Mouse (Mus musculus): ENCODE measurements at regions not wholly inside any gene's neighbourhood (a gene's known extent, or its start where the extent isn't known, plus 50 kb on each side); places are given as distances from the start of the nearest gene placed in this dataset.

GRCm38 (mm10) chr17:73012954-73013353, 94.8 kb upstream of the Lclat1 start:
- Histone ChIP-seq H3K27ac (ENCODE audit: control insufficient read depth, low read depth, low read length) (no peak overlapping the region), H3K9ac (ENCODE audit: control insufficient read depth, low read depth, low read length, poor library complexity, severe bottlenecking) (no peak overlapping the region), H3K9me3 (replicated peaks; ENCODE audit: insufficient read depth, low read length) (no peaks in the 10 kb centered on the region), H3K4me3 (ENCODE audit: control insufficient read depth in 1 of 2, insufficient read depth in 1 of 2, low read depth in 2 of 2, low read length in 2 of 2) (no peak overlapping the region), H3K36me3 (ENCODE audit: control insufficient read depth in 1 of 2, insufficient read depth in 2 of 2, low read length in 2 of 2) (no peaks in the 10 kb centered on the region), H3K27me3 (ENCODE audit: control insufficient read depth in 1 of 2, insufficient read depth in 2 of 2, low read length in 2 of 2) (no peaks in the 10 kb centered on the region), H3K4me1 (ENCODE audit: control insufficient read depth in 1 of 2, insufficient read depth in 2 of 2, low read length in 2 of 2) (no peaks in the 10 kb centered on the region), H3K79me2 (ENCODE audit: control insufficient read depth, insufficient read depth, low read length, poor library complexity) (no peaks in the 10 kb centered on the region)
- no peak for DNase-seq (ENCODE audit: low read depth, low spot score)
- no peak for TF ChIP-seq SIN3A (IDR thresholded peaks at IDR 0.05; ENCODE audit: low read length)
- TF ChIP-seq RCOR1 (IDR thresholded peaks at IDR 0.05; ENCODE audit: low read depth, low read length) = no peak
- no peak for TF ChIP-seq BHLHE40 (IDR thresholded peaks at IDR 0.05; ENCODE audit: borderline replicate concordance, low read depth, low read length)
- no peak for TF ChIP-seq CHD2 (IDR thresholded peaks at IDR 0.05; ENCODE audit: low read length)
- TF ChIP-seq ZKSCAN1 (IDR thresholded peaks at IDR 0.05; ENCODE audit: low read depth, low read length) = no peak
- no peak for TF ChIP-seq MAX (IDR thresholded peaks at IDR 0.05; ENCODE audit: low read length)
- no peak for TF ChIP-seq ETS1 (IDR thresholded peaks at IDR 0.05; ENCODE audit: low read depth, low read length)
- no peak for TF ChIP-seq TCF12 (IDR thresholded peaks at IDR 0.05; ENCODE audit: low read depth, low read length)
- TF ChIP-seq GATA1 (IDR thresholded peaks at IDR 0.05; ENCODE audit: low read depth, low read length) = no peak
- TF ChIP-seq ZNF384 (IDR thresholded peaks at IDR 0.05; ENCODE audit: low read depth, low read length) = no peak
- no peak for TF ChIP-seq JUND (IDR thresholded peaks at IDR 0.05; ENCODE audit: low read depth, low read length)
- TF ChIP-seq USF1 (IDR thresholded peaks at IDR 0.05; ENCODE audit: low read depth, low read length) = no peak
- TF ChIP-seq CTCF (IDR thresholded peaks at IDR 0.05 in 2 of 3, conservative IDR thresholded peaks at IDR 0.05 in 1 of 3; ENCODE audit: control insufficient read depth in 1 of 3, insufficient read depth in 1 of 3, low read depth in 2 of 3, low read length in 3 of 3, poor library complexity in 1 of 3, severe bottlenecking in 1 of 3) = no peak
- no peak for TF ChIP-seq POLR2A (IDR thresholded peaks at IDR 0.05; ENCODE audit: control insufficient read depth in 1 of 2, insufficient read depth in 1 of 2, low read depth in 1 of 2, low read length in 2 of 2, poor library complexity in 1 of 2)
- no peak for TF ChIP-seq CHD1 (IDR thresholded peaks at IDR 0.05; ENCODE audit: low read depth, low read length)

- Histone ChIP-seq H3K27me3 (ENCODE audit: control insufficient read depth in 1 of 2, insufficient read depth in 2 of 2, low read length in 2 of 2) (no peaks in the 10 kb centered on the region), H3K36me3 (ENCODE audit: control insufficient read depth in 1 of 2, insufficient read depth in 2 of 2, low read length in 2 of 2) (no peaks in the 10 kb centered on the region), H3K27ac (ENCODE audit: control insufficient read depth, low read depth, low read length) (no peak overlapping the region), H3K4me1 (ENCODE audit: control insufficient read depth in 1 of 2, insufficient read depth in 2 of 2, low read length in 2 of 2) (no peaks in the 10 kb centered on the region), H3K9me3 (replicated peaks; ENCODE audit: insufficient read depth, low read length) (no peaks in the 10 kb centered on the region), H3K9ac (ENCODE audit: control insufficient read depth, low read depth, low read length, poor library complexity, severe bottlenecking) (no peak overlapping the region), H3K79me2 (ENCODE audit: control insufficient read depth, insufficient read depth, low read length, poor library complexity) (no peaks in the 10 kb centered on the region), H3K4me3 (ENCODE audit: control insufficient read depth in 1 of 2, insufficient read depth in 1 of 2, low read depth in 2 of 2, low read length in 2 of 2) (no peak overlapping the region)
- no peak for DNase-seq (ENCODE audit: low read depth, low spot score)
- no peak for TF ChIP-seq ZMIZ1 (IDR thresholded peaks at IDR 0.05; ENCODE audit: low read depth, low read length)
- TF ChIP-seq CTCF (IDR thresholded peaks at IDR 0.05 in 2 of 3, conservative IDR thresholded peaks at IDR 0.05 in 1 of 3; ENCODE audit: control insufficient read depth in 1 of 3, insufficient read depth in 1 of 3, low read depth in 2 of 3, low read length in 3 of 3, poor library complexity in 1 of 3, severe bottlenecking in 1 of 3) = no peak
- TF ChIP-seq CHD2 (IDR thresholded peaks at IDR 0.05; ENCODE audit: low read length) = no peak
- no peak for TF ChIP-seq MYB (IDR thresholded peaks at IDR 0.05; ENCODE audit: low read depth, low read length)
- no peak for TF ChIP-seq UBTF (IDR thresholded peaks at IDR 0.05; ENCODE audit: borderline replicate concordance, insufficient read depth, low read depth, low read length)
- no peak for TF ChIP-seq ZC3H11A (IDR thresholded peaks at IDR 0.05; ENCODE audit: low read depth, low read length)
- TF ChIP-seq GABPA (IDR thresholded peaks at IDR 0.05; ENCODE audit: low read depth, low read length) = no peak
- no peak for TF ChIP-seq TBP (IDR thresholded peaks at IDR 0.05; ENCODE audit: low read depth, low read length)
- TF ChIP-seq JUND (IDR thresholded peaks at IDR 0.05; ENCODE audit: low read depth, low read length) = no peak
- no peak for TF ChIP-seq MAX (IDR thresholded peaks at IDR 0.05; ENCODE audit: low read length)
- TF ChIP-seq SIN3A (IDR thresholded peaks at IDR 0.05; ENCODE audit: low read length) = no peak
- no peak for TF ChIP-seq POLR2AphosphoS5 (IDR thresholded peaks at IDR 0.05; ENCODE audit: borderline replicate concordance, low read depth, low read length)
- TF ChIP-seq EP300 (IDR thresholded peaks at IDR 0.05; ENCODE audit: low read depth in 1 of 2, low read length in 2 of 2) = no peak
- no peak for TF ChIP-seq ZNF384 (IDR thresholded peaks at IDR 0.05; ENCODE audit: low read depth, low read length)
- no peak for TF ChIP-seq USF2 (IDR thresholded peaks at IDR 0.05; ENCODE audit: borderline replicate concordance in 1 of 2, insufficient read depth in 1 of 2, low read depth in 1 of 2, low read length in 2 of 2)
- TF ChIP-seq ZKSCAN1 (IDR thresholded peaks at IDR 0.05; ENCODE audit: low read depth, low read length) = no peak
- TF ChIP-seq MAZ (IDR thresholded peaks at IDR 0.05; ENCODE audit: low read depth, low read length) = no peak
These were observed 93.5 kb upstream of the Lclat1 start for GRCm38 (mm10) chr17:73014090-73014853.

Measured in MEL (cell line).